Comparison of ENCODE assay signal across 16 mouse cellular contexts in genomic region chr10:40724342-40724741, GRCm38 (mm10). TPM values are rescaled to one million over a fixed set of nuclear protein-coding genes. Genes with fewer than 3 reads are reported as not detected.
DNase-seq lines count a peak whose midpoint lies in the region; ATAC-seq and TF ChIP-seq lines count a peak whose summit lies in the region.
"Had no signal": no experiment of that assay in that cellular context is flagged by ENCODE, and none has a peak within 500 bp of the region (broad histone marks: within the 10 kb centered on the region; RNA-seq: fewer than 3 reads in every experiment).

No protein-coding gene starts in this region.

- peak overlapping the region; percentile 57; the same call in 1 of the 2 replicates for H3K27ac ChIP-seq in intestine, embryonic 14.5 days (ENCODE audit: low read depth)
- no peak overlapping the region for H3K27ac ChIP-seq in intestine, postnatal 0 days (ENCODE audit: low read depth, low read length)
- peak overlapping the region; percentile 27; the same call in 1 of the 2 replicates for H3K27ac ChIP-seq in lung, embryonic 16.5 days (ENCODE audit: low read length)
- H3K27ac ChIP-seq: hindbrain, embryonic 14.5 days; liver, embryonic 13.5 days; midbrain, embryonic 12.5 days; neural tube, embryonic 12.5 days had no signal

- no peak overlapping the region for H3K4me2 ChIP-seq in intestine, embryonic 14.5 days (ENCODE audit: low read length)
- no peak overlapping the region for H3K4me2 ChIP-seq in intestine, postnatal 0 days (replicated peaks; ENCODE audit: low read depth)
- H3K4me2 ChIP-seq in lung, embryonic 16.5 days (ENCODE audit: low read depth, low read length): no peak overlapping the region
- H3K4me2 ChIP-seq: hindbrain, embryonic 14.5 days; liver, embryonic 13.5 days; midbrain, embryonic 12.5 days; neural tube, embryonic 12.5 days had no signal

- no peaks in the 10 kb centered on the region for H3K27me3 ChIP-seq in intestine, embryonic 14.5 days (replicated peaks; ENCODE audit: control insufficient read depth, insufficient read depth, low read length)
- no peaks in the 10 kb centered on the region for H3K27me3 ChIP-seq in intestine, postnatal 0 days (replicated peaks; ENCODE audit: control insufficient read depth, insufficient read depth, low read length)
- no peaks in the 10 kb centered on the region for H3K27me3 ChIP-seq in lung, embryonic 16.5 days (ENCODE audit: control insufficient read depth, insufficient read depth, low read depth, low read length)
- H3K27me3 ChIP-seq: midbrain, embryonic 12.5 days; neural tube, embryonic 12.5 days; Patski had no signal

- H3K4me1 ChIP-seq in intestine, embryonic 14.5 days (replicated peaks; ENCODE audit: control insufficient read depth, insufficient read depth, low read length): peaks cover 21% of the 10 kb centered on the region
- no peaks in the 10 kb centered on the region for H3K4me1 ChIP-seq in intestine, postnatal 0 days (replicated peaks; ENCODE audit: control insufficient read depth, insufficient read depth, low read length)
- 0 out of 2 replicates have a peak, but pooled peaks cover 3% of the 10 kb centered on the region for H3K4me1 ChIP-seq in lung, embryonic 16.5 days (replicated peaks; ENCODE audit: control insufficient read depth, insufficient read depth, low read length)
- H3K4me1 ChIP-seq: liver, embryonic 13.5 days had no signal

- WGBS in intestine, embryonic 14.5 days: 47% methylated on average over 6 of the region's 6 CpGs
- 48% methylated on average over 6 of the region's 6 CpGs for WGBS in intestine, postnatal 0 days
- WGBS in lung, embryonic 16.5 days: 43% methylated on average over 6 of the region's 6 CpGs

- peak; percentile 21 for DNase-seq in adrenal gland, postnatal 14 days
- DNase-seq in adrenal gland, postnatal 10 days: no peak
- peak; percentile 15 for DNase-seq in intestine, embryonic 14.5 days (ENCODE audit: low spot score)
- no peak for DNase-seq in lung, adult 18-20 months
- DNase-seq in embryo, embryonic 9.5 days (ENCODE audit: extremely low spot score): peak; percentile 39
- no peak for DNase-seq in gastrocnemius, adult 18-20 months (ENCODE audit: low spot score)
- DNase-seq: adrenal gland, adult 8-10 months; cerebellum, postnatal 25 days; liver, embryonic 13.5 days; right cerebral cortex, adult 18-20 months had no signal

- H3K4me3 ChIP-seq in intestine, embryonic 14.5 days (ENCODE audit: low read depth, low read length): no peak overlapping the region
- no peak overlapping the region for H3K4me3 ChIP-seq in intestine, postnatal 0 days (ENCODE audit: low read depth, low read length)
- H3K4me3 ChIP-seq in lung, embryonic 16.5 days (ENCODE audit: low read length): no peak overlapping the region
- H3K4me3 ChIP-seq: liver, embryonic 13.5 days; midbrain, embryonic 12.5 days; neural tube, embryonic 12.5 days had no signal

- TF ChIP-seq CTCF in intestine, postnatal 0 days (IDR thresholded peaks at IDR 0.05; ENCODE audit: low read depth): no peak

- no peaks in the 10 kb centered on the region for H3K36me3 ChIP-seq in intestine, embryonic 14.5 days (ENCODE audit: control insufficient read depth, insufficient read depth, low read length)
- no peaks in the 10 kb centered on the region for H3K36me3 ChIP-seq in intestine, postnatal 0 days (ENCODE audit: control insufficient read depth, insufficient read depth)
- H3K36me3 ChIP-seq in lung, embryonic 16.5 days (ENCODE audit: control insufficient read depth, insufficient read depth, low read length): no peaks in the 10 kb centered on the region
- H3K36me3 ChIP-seq: liver, embryonic 13.5 days; midbrain, embryonic 12.5 days; neural tube, embryonic 12.5 days had no signal

- no peaks in the 10 kb centered on the region for H3K9me3 ChIP-seq in intestine, embryonic 14.5 days (ENCODE audit: control insufficient read depth, low read length)
- no peaks in the 10 kb centered on the region for H3K9me3 ChIP-seq in intestine, postnatal 0 days (ENCODE audit: control insufficient read depth)
- H3K9me3 ChIP-seq in lung, embryonic 16.5 days (ENCODE audit: control insufficient read depth, low read length): no peaks in the 10 kb centered on the region
- H3K9me3 ChIP-seq: liver, embryonic 13.5 days; midbrain, embryonic 12.5 days; neural tube, embryonic 12.5 days had no signal

- ATAC-seq in intestine, embryonic 14.5 days (replicated peaks; ENCODE audit: low FRiP score, low TSS enrichment, low read depth): no peak
- ATAC-seq in intestine, postnatal 0 days: no peak
- peak; percentile 52; the same call in 1 of the 2 replicates for ATAC-seq in lung, embryonic 16.5 days (ENCODE audit: low read depth)
- ATAC-seq: Patski had no signal

- H3K9ac ChIP-seq in intestine, embryonic 14.5 days (ENCODE audit: low read length): no peak overlapping the region
- H3K9ac ChIP-seq in intestine, postnatal 0 days (ENCODE audit: low read depth, low read length): no peak overlapping the region
- no peak overlapping the region for H3K9ac ChIP-seq in lung, embryonic 16.5 days (ENCODE audit: low read length)
- H3K9ac ChIP-seq: hindbrain, embryonic 14.5 days; liver, embryonic 13.5 days; midbrain, embryonic 12.5 days; neural tube, embryonic 12.5 days had no signal

RNA-seq across cellular contexts. Expression of gene Mettl24, which starts 41.3 kb away (rescaled TPM):
- total RNA-seq in adrenal gland, postnatal 14 days (2021): 6.5 and 6.6 TPM in 2 replicates
- 1 to 10 TPM; 5.7 to 7.2 TPM for total RNA-seq in adrenal gland, postnatal 10 days (2021)
- 4.2 and 4.5 TPM in 2 replicates for polyA plus RNA-seq in intestine, embryonic 14.5 days (2014; fragmentation: Nextera tagmentation; extraction: Ambion mirVana)
- 1.7 and 1.9 TPM in 2 replicates for polyA plus RNA-seq in intestine, postnatal 0 days (2015; fragmentation: Nextera tagmentation; extraction: Ambion mirVana)
- 3.2 and 3.7 TPM in 2 replicates for polyA plus RNA-seq in lung, embryonic 16.5 days (2015; fragmentation: Nextera tagmentation; extraction: Ambion mirVana)
- total RNA-seq in gastrocnemius, adult 18-20 months (2021): under 1 TPM; 0.14 to 0.66 TPM
- polyA plus RNA-seq: Patski had no signal

Comparison
In these comparisons a context has a peak if more than half of its experiments do, and no peak if none do; other contexts are left out.
1. DNase-seq: peak in adrenal gland, postnatal 14 days (single experiment), intestine, embryonic 14.5 days (single experiment) and embryo, embryonic 9.5 days (single experiment); none in adrenal gland, postnatal 10 days (single experiment), lung, adult 18-20 months (0 of 2) and gastrocnemius, adult 18-20 months (single experiment).